Mouse (Mus musculus) olfactory bulb, adult 2 months (tissue): ENCODE measurements around the gene Olfr110. TPM values are rescaled to one million over a fixed set of nuclear protein-coding genes. Genes with fewer than 3 reads are reported as not detected.
"Not testable (repeated sequence)": the region's sequence is repeated elsewhere in the genome, so short reads cannot be mapped to it uniquely, and the experiment has no call there.

Experiments
- H3K27ac ChIP-seq: fragments of 200-500 bp; 2 replicates; pipeline ENCODE4 v1.5.1; 2012; ENCODE audit warnings: low read depth, low read length; ENCODE audit not compliant: insufficient read depth
- H3K4me1 ChIP-seq: fragments of 200-500 bp; 2 replicates; pipeline ENCODE4 v1.6.1; 2012; ENCODE audit warnings: low read length; ENCODE audit not compliant: control insufficient read depth, insufficient read depth
- H3K4me3 ChIP-seq: fragments of 200-500 bp; 2 replicates; pipeline ENCODE4 v1.5.1; 2012; ENCODE audit warnings: mild to moderate bottlenecking, low read depth, low read length, moderate library complexity; ENCODE audit not compliant: insufficient read depth
- CTCF ChIP-seq: fragments of 200-500 bp; IDR thresholded peaks from 2 replicates; pipeline ENCODE4 v1.5.1; 2012; ENCODE audit warnings: low read depth, mild to moderate bottlenecking, low read length, moderate library complexity; ENCODE audit not compliant: insufficient read depth
- POLR2A ChIP-seq: fragments of 200-500 bp; IDR thresholded peaks from 2 replicates; pipeline ENCODE4 v1.6.1; 2012; ENCODE audit warnings: mild to moderate bottlenecking, low read depth, low read length, moderate library complexity; ENCODE audit not compliant: insufficient read depth
- WGBS: fragments of 180-500 bp; shearing (Covaris S2); methylation state at CpG from one replicate; pipeline ENCODE4 v1.1.7; 2018; 5-methylcytosine and 5-hydroxymethylcytosine counted together
- polyA plus RNA-seq: library from polyadenylated mRNA; stranded (reverse); fragments of >200 nt; gene quantifications from 2 replicates; pipeline ENCODE4 v1.2.4, GENCODE M21; 2012; ENCODE audit warnings: low replicate concordance; ENCODE audit not compliant: missing spikeins, insufficient read depth, insufficient read length

The Olfr110 gene
- polyA plus RNA-seq: not detected in 2 replicates

DNA sequence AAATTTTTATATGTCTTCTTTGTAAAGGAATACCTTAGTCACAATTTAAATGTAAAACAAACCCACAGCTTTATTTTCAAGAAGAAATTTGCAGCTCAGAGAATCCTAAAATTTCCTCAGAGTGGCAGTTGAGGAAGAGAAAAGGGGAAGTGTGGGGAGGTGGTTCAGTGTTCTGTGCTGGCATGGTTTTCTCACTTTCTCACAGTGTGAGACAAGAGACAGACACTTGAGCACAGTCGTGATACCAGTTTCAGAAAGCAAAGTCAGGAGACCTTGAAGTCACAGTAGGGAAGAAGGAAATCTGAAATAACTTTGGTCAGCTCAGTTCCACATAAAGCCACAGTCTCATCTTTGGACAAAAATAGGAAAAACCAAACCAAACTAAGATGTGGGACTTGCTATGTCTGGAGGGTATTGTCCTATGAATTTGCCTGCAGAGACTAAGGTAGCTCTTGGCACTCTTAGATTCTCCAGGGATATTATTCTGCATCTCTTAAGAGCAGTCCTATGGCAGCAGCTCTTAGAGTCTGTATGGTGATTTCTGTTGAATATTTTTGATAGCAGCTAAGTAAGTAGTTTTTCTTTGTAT, at the start of gene Olfr110:
Gene Olfr110, plus strand, starts transcription at position 539 of the 589 bp plus-strand sequence.
- no peak for TF ChIP-seq POLR2A
- TF ChIP-seq CTCF: no peak
- H3K4me1 ChIP-seq: no peaks in the 10 kb centered on the region
- 67% methylated on average over 1 of the region's 1 CpGs for WGBS

GRCm38 (mm10) chr17:37445180-37445579, 47.1 kb upstream of the Olfr110 start, which contains the start of gene Olfr108:
TSS of gene Olfr108 (plus strand) at chr17:37445480.
- Histone ChIP-seq H3K4me3 (no peak within 1 kb of the TSS), H3K4me1 (no peaks in the 10 kb centered on the region), H3K27ac (no peak within 1 kb of the TSS)
- WGBS: 70% methylated on average over 1 of the region's 1 CpGs
- TF ChIP-seq POLR2A (no peak), CTCF (no peak)

More for the DNA sequence above, at the start of gene Olfr110:
- Histone ChIP-seq H3K27ac (no peak within 1 kb of the TSS), H3K4me3 (no peak within 1 kb of the TSS)

DNA sequence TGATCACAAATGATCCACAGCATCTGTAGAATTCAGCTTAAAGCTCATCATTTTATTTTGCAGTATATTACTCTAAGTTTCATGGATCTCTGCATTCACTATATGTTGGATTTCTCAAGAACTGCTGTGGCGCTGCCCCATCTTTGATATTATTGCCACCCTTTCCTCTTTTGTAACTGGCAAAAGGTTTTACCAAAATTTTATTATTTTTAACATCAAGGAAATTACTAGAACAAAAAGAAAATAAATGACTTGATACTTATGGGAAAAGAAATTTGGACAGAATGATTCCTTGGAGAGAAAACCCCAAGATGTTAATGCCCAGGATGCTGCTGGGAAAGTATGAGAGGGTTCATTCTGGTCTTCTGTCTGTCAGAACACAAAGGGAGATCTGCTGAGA, 33.7 kb upstream of the Olfr110 start, which contains the start of gene Olfr109:
Gene Olfr109, plus strand, starts transcription at position 301 of the 400 bp plus-strand sequence.
- WGBS: 94% methylated on average over 1 of the region's 1 CpGs
- TF ChIP-seq POLR2A (no peak), CTCF (no peak)
- Histone ChIP-seq H3K27ac (no peak within 1 kb of the TSS), H3K4me1 (no peaks in the 10 kb centered on the region), H3K4me3 (no peak within 1 kb of the TSS)

- 77% methylated on average over 2 of the region's 2 CpGs for WGBS
- H3K4me3 ChIP-seq: no peak within 1 kb of the TSS
- no peak within 1 kb of the TSS for H3K27ac ChIP-seq
- no peaks in the 10 kb centered on the region for H3K4me1 ChIP-seq
- TF ChIP-seq POLR2A (no peak), CTCF (no peak)
These were observed 8.8 kb upstream of the Olfr110 start, which contains the start of gene H2-M2 for GRCm38 (mm10) chr17:37483452-37483851. TSS of gene H2-M2 (minus strand) at chr17:37483552.

- Histone ChIP-seq H3K4me1 (no peaks in the 10 kb centered on the region), H3K4me3 (no peak within 1 kb of the TSS), H3K27ac (no peak within 1 kb of the TSS)
- TF ChIP-seq POLR2A (no peak), CTCF (no peak)
- 91% methylated on average over 4 of the region's 4 CpGs for WGBS
These were observed 15.5 kb downstream of the Olfr110 start, which contains the start of gene Olfr111 for GRCm38 (mm10) chr17:37507730-37508129. TSS of gene Olfr111 (plus strand) at chr17:37508030.

DNA sequence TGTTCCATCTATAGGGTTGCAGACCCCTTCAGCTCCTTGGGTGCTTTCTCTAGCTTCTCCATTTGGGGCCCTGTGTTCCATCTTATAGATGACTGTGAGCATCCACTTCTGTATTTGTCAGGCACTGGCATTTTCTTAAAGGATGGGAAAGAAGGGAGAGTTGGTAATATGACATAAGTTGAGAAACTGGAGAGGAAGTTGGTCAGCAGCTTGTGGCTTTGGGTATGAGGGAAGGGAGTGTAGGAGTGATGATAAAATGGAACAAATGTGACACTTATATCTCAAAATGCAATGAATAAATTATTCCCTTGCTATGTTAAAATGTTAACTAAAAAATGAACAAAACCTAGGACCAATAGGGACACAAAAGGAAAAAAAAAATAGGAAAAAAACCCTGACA, 32.3 kb downstream of the Olfr110 start:
- H3K4me3 ChIP-seq: not testable (repeated sequence)

DNA sequence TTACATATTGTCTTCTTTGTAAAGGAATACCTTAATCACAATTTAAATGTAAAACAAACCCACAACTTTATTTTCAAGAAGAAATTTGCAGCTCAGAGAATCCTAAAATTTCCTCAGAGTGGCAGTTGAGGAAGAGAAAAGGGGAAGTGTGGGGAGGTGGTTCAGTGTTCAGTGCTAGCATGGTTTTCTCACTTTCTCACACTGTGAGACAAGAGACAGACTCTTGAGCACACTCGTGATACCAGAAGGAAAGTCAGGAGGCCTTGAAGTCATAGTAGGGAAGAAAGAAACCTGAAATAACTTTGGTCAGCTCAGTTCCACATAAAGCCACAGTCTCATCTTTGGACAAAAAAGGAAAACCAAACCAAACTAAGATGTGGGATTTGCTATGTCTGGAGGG, 33.2 kb downstream of the Olfr110 start:
- H3K4me3 ChIP-seq, H3K27ac ChIP-seq, H3K4me1 ChIP-seq: not testable (repeated sequence)
- 73% methylated on average over 1 of the region's 1 CpGs for WGBS

More for the DNA sequence above, 32.3 kb downstream of the Olfr110 start:
- not testable (repeated sequence) for H3K4me1 ChIP-seq, H3K27ac ChIP-seq

GRCm38 (mm10) chr17:37535173-37535572, 42.9 kb downstream of the Olfr110 start:
- no peaks in the 10 kb centered on the region for H3K4me1 ChIP-seq
- no peak for TF ChIP-seq CTCF
- no peak for TF ChIP-seq POLR2A
- H3K4me3 ChIP-seq: no peak overlapping the region
- no peak overlapping the region for H3K27ac ChIP-seq

DNA sequence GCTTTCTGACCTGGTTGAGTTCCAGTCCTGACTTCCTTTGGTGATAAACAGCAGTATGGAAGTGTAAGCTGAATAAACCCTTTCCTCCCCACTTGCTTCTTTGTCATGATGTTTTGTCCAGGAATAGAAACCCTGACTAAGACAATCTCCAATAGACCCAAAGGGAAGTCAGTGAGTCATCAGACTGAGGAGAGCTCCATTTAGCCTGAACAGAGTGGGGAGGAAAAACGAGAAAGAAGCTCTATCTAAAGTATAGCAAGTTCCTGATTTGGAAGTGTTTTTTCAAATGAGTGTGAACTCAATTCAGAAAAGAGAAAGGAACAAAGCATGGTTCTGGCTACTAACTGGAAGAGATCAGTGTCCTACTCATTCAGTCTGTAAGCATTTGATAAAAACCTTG, 46.1 kb downstream of the Olfr110 start:
- not testable (repeated sequence) for H3K4me1 ChIP-seq, H3K27ac ChIP-seq, H3K4me3 ChIP-seq
- WGBS: 46% methylated on average over 1 of the region's 1 CpGs
